Mouse (Mus musculus): Measurements from ENCODE around the gene Fbxo27. TPM values are rescaled to one million over a fixed set of nuclear protein-coding genes. Genes with fewer than 3 reads are reported as not detected.
"Not testable (repeated sequence)": the region's sequence is repeated elsewhere in the genome, so short reads cannot be mapped to it uniquely, and the experiment has no call there.

Gene Fbxo27
- total and polyA plus RNA-seq, 3 experiments, result not detected

GRCm38 (mm10) chr7:28697277-28697676, 4.6 kb downstream of the Fbxo27 start:
- in situ Hi-C loops (cut with MboI; ENCODE audit: low pct_ligation_motif_present, low pct_unique_long_range_greater_than_20kb, low sequenced_read_pairs) (no loop called here), dilution Hi-C loops (cut with MboI; ENCODE audit: extremely low pct_ligation_motif_present, extremely low pct_unique_long_range_greater_than_20kb, low sequenced_read_pairs) (no loop called here)

GRCm38 (mm10) chr7:28700269-28700668, 7.6 kb downstream of the Fbxo27 start:
- TF ChIP-seq KAT2A (IDR thresholded peaks at IDR 0.05; ENCODE audit: insufficient replicate concordance, low read length) (no peak), NRF1 (IDR thresholded peaks at IDR 0.05; ENCODE audit: low read depth, low read length) (no peak), CTCF (conservative IDR thresholded peaks at IDR 0.05 in 1 of 2, IDR thresholded peaks at IDR 0.05 in 1 of 2; ENCODE audit: low read depth in 2 of 2, low read length in 2 of 2) (no peak), RAD21 (IDR thresholded peaks at IDR 0.05; ENCODE audit: low read depth, low read length) (no peak), MYC (IDR thresholded peaks at IDR 0.05; ENCODE audit: low read depth, low read length) (no peak), EP300 (IDR thresholded peaks at IDR 0.05; ENCODE audit: low read length) (no peak), JUN (IDR thresholded peaks at IDR 0.05; ENCODE audit: insufficient read depth, low read depth, low read length) (no peak), ZNF384 (IDR thresholded peaks at IDR 0.05; ENCODE audit: low read depth, low read length) (no peak), NELFE (IDR thresholded peaks at IDR 0.05; ENCODE audit: low read depth, low read length) (no peak), ELF1 (IDR thresholded peaks at IDR 0.05; ENCODE audit: low read depth, low read length) (no peak), IRF4 (IDR thresholded peaks at IDR 0.05; ENCODE audit: low read depth, low read length) (no peak), E2F4 (IDR thresholded peaks at IDR 0.05; ENCODE audit: insufficient replicate concordance, low read depth, low read length) (no peak), TBP (conservative IDR thresholded peaks at IDR 0.05; ENCODE audit: low read depth, low read length) (no peak), ZC3H11A (IDR thresholded peaks at IDR 0.05; ENCODE audit: low read depth, low read length) (no peak), MAFK (IDR thresholded peaks at IDR 0.05; ENCODE audit: insufficient replicate concordance, low read length) (no peak), BHLHE40 (IDR thresholded peaks at IDR 0.05; ENCODE audit: low read depth, low read length) (no peak), CHD1 (IDR thresholded peaks at IDR 0.05; ENCODE audit: low read depth, low read length) (no peak), SIN3A (IDR thresholded peaks at IDR 0.05; ENCODE audit: low read length) (no peak), POLR2AphosphoS2 (IDR thresholded peaks at IDR 0.05; ENCODE audit: low read depth, low read length) (no peak), GABPA (IDR thresholded peaks at IDR 0.05; ENCODE audit: insufficient replicate concordance, low read depth, low read length) (no peak)
- no peak overlapping the region for H3K4me3 ChIP-seq (replicated peaks in 1 of 3; ENCODE audit: low read depth in 2 of 3, low read length in 2 of 3, poor library complexity in 1 of 3)
- no peaks in the 10 kb centered on the region for H3K36me3 ChIP-seq (replicated peaks in 1 of 2; ENCODE audit: control insufficient read depth in 1 of 2, insufficient read depth in 1 of 2, low read length in 1 of 2)
- no peak overlapping the region for H3K27ac ChIP-seq (ENCODE audit: insufficient read depth, low read depth)
- H3K4me1 ChIP-seq (ENCODE audit: control insufficient read depth in 1 of 2, insufficient read depth in 2 of 2), result peaks cover 0 to 4% of the 10 kb centered on the region in 2 experiments; a peak in 1 of 4 replicates
- peaks cover 3% of the 10 kb centered on the region for H3K9me3 ChIP-seq (replicated peaks; ENCODE audit: low read length)
- no peak overlapping the region for H3K4me2 ChIP-seq (ENCODE audit: insufficient read depth, low read depth, poor library complexity, severe bottlenecking)
- no peaks in the 10 kb centered on the region for H3K27me3 ChIP-seq (replicated peaks)
- in situ Hi-C loops (cut with MboI; ENCODE audit: low pct_ligation_motif_present, low pct_unique_long_range_greater_than_20kb, low sequenced_read_pairs), result no loop called here
- H3K79me2 ChIP-seq (replicated peaks; ENCODE audit: control insufficient read depth, extremely low read depth, insufficient read depth, poor library complexity, severe bottlenecking), result no peaks in the 10 kb centered on the region
- no peak overlapping the region for H3K9ac ChIP-seq (ENCODE audit: insufficient read depth, low read depth)
- dilution Hi-C loops (cut with MboI; ENCODE audit: extremely low pct_ligation_motif_present, extremely low pct_unique_long_range_greater_than_20kb, low sequenced_read_pairs), result no loop called here
- no peak for DNase-seq (ENCODE audit: extremely low read depth)

More at GRCm38 (mm10) chr7:28697277-28697676, 4.6 kb downstream of the Fbxo27 start:
- Histone ChIP-seq H3K27me3 (replicated peaks) (no peaks in the 10 kb centered on the region), H3K4me2 (ENCODE audit: insufficient read depth, low read depth, poor library complexity, severe bottlenecking) (no peak overlapping the region), H3K9ac (ENCODE audit: insufficient read depth, low read depth) (no peak overlapping the region), H3K79me2 (replicated peaks; ENCODE audit: control insufficient read depth, extremely low read depth, insufficient read depth, poor library complexity, severe bottlenecking) (no peaks in the 10 kb centered on the region), H3K27ac (ENCODE audit: insufficient read depth, low read depth) (no peak overlapping the region), H3K4me3 (replicated peaks in 1 of 3; ENCODE audit: low read depth in 2 of 3, low read length in 2 of 3, poor library complexity in 1 of 3) (no peak overlapping the region), H3K4me1 (ENCODE audit: control insufficient read depth in 1 of 2, insufficient read depth in 2 of 2) (no peaks in the 10 kb centered on the region; a peak in 1 of 4 replicates), H3K9me3 (replicated peaks; ENCODE audit: low read length) (peaks cover 16% of the 10 kb centered on the region), H3K36me3 (replicated peaks in 1 of 2; ENCODE audit: control insufficient read depth in 1 of 2, insufficient read depth in 1 of 2, low read length in 1 of 2) (no peaks in the 10 kb centered on the region)
- TF ChIP-seq ELF1 (IDR thresholded peaks at IDR 0.05; ENCODE audit: low read depth, low read length), result no peak
- TF ChIP-seq E2F4 (IDR thresholded peaks at IDR 0.05; ENCODE audit: insufficient replicate concordance, low read depth, low read length), result no peak
- no peak for TF ChIP-seq MAZ (IDR thresholded peaks at IDR 0.05; ENCODE audit: low read depth, low read length)
- no peak for TF ChIP-seq IRF4 (IDR thresholded peaks at IDR 0.05; ENCODE audit: low read depth, low read length)
- TF ChIP-seq USF2 (conservative IDR thresholded peaks at IDR 0.05; ENCODE audit: low read depth, low read length), result no peak
- TF ChIP-seq ZKSCAN1 (IDR thresholded peaks at IDR 0.05; ENCODE audit: borderline replicate concordance, low read depth, low read length), result no peak
- no peak for TF ChIP-seq GABPA (IDR thresholded peaks at IDR 0.05; ENCODE audit: insufficient replicate concordance, low read depth, low read length)
- TF ChIP-seq ZMIZ1 (IDR thresholded peaks at IDR 0.05; ENCODE audit: low read depth, low read length), result no peak
- TF ChIP-seq TCF12 (IDR thresholded peaks at IDR 0.05; ENCODE audit: low read depth, low read length), result no peak
- TF ChIP-seq SMC3 (IDR thresholded peaks at IDR 0.05; ENCODE audit: low read depth, low read length), result no peak
- no peak for TF ChIP-seq BHLHE40 (IDR thresholded peaks at IDR 0.05; ENCODE audit: low read depth, low read length)
- DNase-seq (ENCODE audit: extremely low read depth), result no peak

GRCm38 (mm10) chr7:28701306-28701705, 8.7 kb downstream of the Fbxo27 start:
- H3K4me3 ChIP-seq (replicated peaks in 1 of 3; ENCODE audit: low read depth in 2 of 3, low read length in 2 of 3, poor library complexity in 1 of 3); H3K27me3 ChIP-seq (replicated peaks); H3K9ac ChIP-seq (ENCODE audit: insufficient read depth, low read depth); dilution Hi-C loops (cut with MboI; ENCODE audit: extremely low pct_ligation_motif_present, extremely low pct_unique_long_range_greater_than_20kb, low sequenced_read_pairs); H3K4me2 ChIP-seq (ENCODE audit: insufficient read depth, low read depth, poor library complexity, severe bottlenecking); H3K79me2 ChIP-seq (replicated peaks; ENCODE audit: control insufficient read depth, extremely low read depth, insufficient read depth, poor library complexity, severe bottlenecking); H3K4me1 ChIP-seq (ENCODE audit: control insufficient read depth in 1 of 2, insufficient read depth in 2 of 2); H3K9me3 ChIP-seq (replicated peaks; ENCODE audit: low read length); DNase-seq (ENCODE audit: extremely low read depth); H3K36me3 ChIP-seq (replicated peaks in 1 of 2; ENCODE audit: control insufficient read depth in 1 of 2, insufficient read depth in 1 of 2, low read length in 1 of 2); H3K27ac ChIP-seq (ENCODE audit: insufficient read depth, low read depth); in situ Hi-C loops (cut with MboI; ENCODE audit: low pct_ligation_motif_present, low pct_unique_long_range_greater_than_20kb, low sequenced_read_pairs): not testable (repeated sequence)
